Mouse (Mus musculus): ENCODE data around the gene Cdh5.

GRCm38 (mm10) chr8:104134521-104134920 is 33.1 kb downstream of the Cdh5 start:
- TF ChIP-seq EP300 (IDR thresholded peaks at IDR 0.05; ENCODE audit: low read depth) (no peak), CTCF (IDR thresholded peaks at IDR 0.05; ENCODE audit: low read depth) (no peak)
